Mouse (Mus musculus): ENCODE measurements around the gene Ifitm5.

Gene Ifitm5

DNA sequence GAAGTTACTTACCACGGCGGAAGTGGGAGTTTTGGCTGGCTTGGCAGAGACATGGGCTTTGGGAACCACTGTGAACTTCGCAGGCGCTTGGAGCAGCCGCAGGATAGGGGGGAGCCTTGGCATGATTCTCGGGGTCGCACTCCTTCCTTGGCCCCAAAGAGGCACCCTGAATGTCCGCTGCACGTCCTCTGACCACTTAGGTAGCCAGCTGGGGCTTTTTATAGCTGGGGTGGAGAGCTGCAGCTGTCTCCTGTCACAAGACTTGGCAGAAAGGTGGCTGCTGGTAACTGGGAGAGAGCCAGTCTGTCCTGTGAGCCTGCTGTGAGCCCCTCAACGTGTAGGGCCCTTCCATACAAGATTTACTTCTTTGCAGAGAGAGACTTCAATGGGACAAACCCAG is 49.9 kb downstream of the Ifitm5 start, which contains the start of gene Cox8b:
Cox8b (minus strand) TSS at position 227 of the 400 bp plus-strand sequence.
- in situ Hi-C loops (cut with MboI), result loop anchor here (5.0 kb wide), 2 partner anchors 53 to 147 kb away; partner anchors contain the start of genes Odf3 and Scgb1c1

- in situ Hi-C loops (cut with MboI), result no loop called here
Observed at GRCm38 (mm10) chr7:140899121-140899520, 51.0 kb downstream of the Ifitm5 start.
